Mouse (Mus musculus) spleen, adult 18-20 months (tissue): ENCODE measurements around the gene Fcgr1.
A peak's percentile ranks its signal among the peaks of the same experiment; 100 is the strongest.
"Not testable (repeated sequence)": the region's sequence is repeated elsewhere in the genome, so short reads cannot be mapped to it uniquely, and the experiment has no call there.

Source experiments
- DNase-seq, 2 experiments: peaks; one replicate each; pipeline ENCODE4 v3.0.0; 2022; ENCODE audit warnings: mixed read lengths in 2 of 2

The Fcgr1 gene

DNA sequence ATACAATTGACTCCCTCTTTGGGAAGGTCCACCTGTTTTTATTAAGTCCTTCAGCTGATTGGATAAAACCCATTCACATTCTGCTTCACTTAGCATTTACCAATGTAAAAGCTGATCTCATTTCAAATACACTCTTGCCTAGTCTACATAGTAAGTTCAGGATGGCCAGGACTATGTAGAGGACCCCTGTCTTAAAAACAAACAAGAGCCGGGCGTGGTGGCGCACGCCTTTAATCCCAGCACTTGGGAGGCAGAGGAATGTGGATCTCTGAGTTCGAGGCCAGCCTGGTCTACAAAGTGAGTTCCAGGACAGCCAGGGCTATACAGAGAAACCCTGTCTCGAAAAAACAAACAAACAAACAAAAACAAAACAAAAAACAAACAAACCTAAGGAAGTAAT is 30.0 kb upstream of the Fcgr1 start:
- not testable (repeated sequence) for DNase-seq

- no peak for DNase-seq
Measured at GRCm38 (mm10) chr3:96322609-96323008, 28.8 kb upstream of the Fcgr1 start.

DNA sequence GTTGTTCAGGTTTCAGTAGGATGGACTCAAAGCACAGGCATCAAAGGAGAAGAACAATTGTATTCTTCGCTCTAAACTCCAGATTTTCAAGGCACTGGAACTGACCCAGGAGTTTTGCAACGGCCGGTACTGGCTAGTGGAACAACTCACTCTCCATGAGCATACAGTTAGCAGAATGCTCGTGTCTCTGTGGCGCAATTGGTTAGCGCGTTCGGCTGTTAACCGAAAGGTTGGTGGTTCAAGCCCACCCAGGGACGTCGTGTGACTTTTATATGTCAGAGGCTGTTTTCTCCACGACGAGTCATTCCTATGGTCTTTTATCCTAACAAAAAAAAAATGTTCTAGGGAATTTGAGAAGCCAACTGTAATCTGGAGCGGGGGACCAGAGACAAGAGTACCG is 28.1 kb upstream of the Fcgr1 start:
- no peak for DNase-seq

- DNase-seq: not testable (repeated sequence)
Measured at GRCm38 (mm10) chr3:96320003-96320402, 26.2 kb upstream of the Fcgr1 start.

GRCm38 (mm10) chr3:96312341-96313098 is 18.8 kb upstream of the Fcgr1 start:
- no peak for DNase-seq

DNA sequence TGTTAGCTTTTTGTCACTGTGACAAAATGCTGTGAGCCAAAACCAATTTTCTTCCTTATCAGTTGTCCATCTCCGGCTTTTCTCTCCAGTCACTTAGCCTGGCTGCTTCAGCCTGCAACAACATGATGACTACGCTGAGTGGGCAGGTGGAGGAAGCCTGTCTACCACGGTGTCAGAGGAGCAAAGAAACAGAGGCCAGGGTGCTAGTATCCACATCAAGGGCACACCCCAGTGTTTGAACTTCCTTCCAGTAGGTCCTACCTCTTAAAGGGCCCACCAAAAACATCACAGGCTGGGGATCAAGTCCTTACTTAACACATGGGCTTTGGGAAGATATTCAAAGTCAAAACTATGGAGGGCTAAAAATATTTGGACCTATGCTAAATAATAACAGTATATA is 15.7 kb upstream of the Fcgr1 start:
- no peak for DNase-seq

DNA sequence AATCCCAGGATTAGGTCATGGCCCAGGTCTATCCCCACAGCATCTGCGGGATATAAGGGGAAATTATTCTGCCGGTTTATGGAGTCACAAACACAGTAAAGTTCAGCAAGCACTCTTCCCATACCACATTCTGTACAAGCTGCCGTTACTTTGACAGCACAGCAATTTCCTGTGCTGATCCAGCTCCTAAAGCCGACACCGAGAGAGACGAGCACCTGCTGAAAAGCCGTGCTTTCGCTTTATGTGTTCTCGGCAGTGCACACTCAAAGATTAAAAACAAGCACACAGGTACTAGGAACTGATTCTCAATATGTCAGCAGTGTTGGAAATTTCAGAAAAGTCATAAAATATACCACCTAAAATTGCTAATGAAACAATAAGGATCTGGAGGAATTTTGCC is 12.7 kb upstream of the Fcgr1 start:
- DNase-seq: no peak

DNA sequence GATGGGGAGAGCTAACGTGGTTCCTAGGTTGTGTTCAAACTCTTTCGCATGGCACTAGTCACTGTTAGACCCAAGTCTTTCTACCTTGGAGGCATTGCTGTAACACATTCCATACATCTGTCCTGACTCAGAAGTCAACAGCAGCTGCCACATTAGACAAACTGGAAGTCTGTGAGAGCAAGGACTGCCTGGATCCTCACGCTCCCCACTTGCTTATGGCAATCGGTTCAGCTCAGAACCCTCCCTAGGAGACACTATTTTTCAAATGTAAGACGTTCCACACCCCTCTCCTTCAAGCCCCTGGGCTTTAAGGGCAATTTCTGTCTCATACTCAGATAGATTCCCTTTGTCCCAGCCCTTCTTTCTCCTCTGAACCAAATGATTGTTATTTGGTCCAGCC is 8.3 kb upstream of the Fcgr1 start:
- no peak for DNase-seq

DNA sequence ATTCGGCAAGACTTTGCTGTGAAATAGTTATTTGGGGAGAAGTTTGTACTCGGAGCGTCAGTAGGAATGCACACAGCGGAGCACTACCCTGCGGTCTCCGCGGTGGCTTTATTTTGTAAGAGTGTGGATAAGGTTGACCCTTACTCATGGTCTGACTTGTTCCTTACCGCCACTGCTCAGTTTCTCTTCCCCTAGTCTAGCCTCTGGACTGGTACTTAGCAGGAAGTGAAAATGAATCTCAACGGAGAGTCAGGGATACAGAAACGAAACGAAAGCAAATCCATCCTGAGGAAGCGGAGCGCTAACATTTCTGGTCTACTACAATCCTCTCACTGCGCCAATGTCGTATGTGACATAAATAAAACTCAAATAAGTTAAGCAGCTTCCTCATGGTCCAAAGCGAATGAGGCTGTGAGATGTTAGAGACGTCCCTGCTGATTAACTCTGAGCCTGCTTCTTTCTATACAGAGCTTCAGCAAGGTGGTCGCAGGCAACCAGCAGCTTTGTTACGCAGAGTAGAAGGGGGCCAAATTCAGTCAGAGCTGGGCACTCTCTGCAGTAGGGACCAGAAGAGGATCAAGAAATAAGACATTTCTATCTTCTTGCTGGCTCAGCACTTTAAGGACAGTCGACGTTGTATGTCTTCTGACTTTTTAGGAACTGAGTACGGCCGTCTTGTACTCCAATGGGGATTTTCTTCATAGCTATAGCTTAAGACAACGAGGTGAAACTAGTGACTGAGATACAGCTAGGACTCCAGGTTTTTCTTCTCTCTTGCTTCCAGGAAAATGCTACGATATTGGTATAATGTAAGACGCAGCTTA is 7.1 kb upstream of the Fcgr1 start:
- no peak for DNase-seq

GRCm38 (mm10) chr3:96299562-96299961 is 5.8 kb upstream of the Fcgr1 start:
- DNase-seq: no peak

- DNase-seq: no peak
Measured at GRCm38 (mm10) chr3:96298360-96298759, 4.6 kb upstream of the Fcgr1 start.

DNA sequence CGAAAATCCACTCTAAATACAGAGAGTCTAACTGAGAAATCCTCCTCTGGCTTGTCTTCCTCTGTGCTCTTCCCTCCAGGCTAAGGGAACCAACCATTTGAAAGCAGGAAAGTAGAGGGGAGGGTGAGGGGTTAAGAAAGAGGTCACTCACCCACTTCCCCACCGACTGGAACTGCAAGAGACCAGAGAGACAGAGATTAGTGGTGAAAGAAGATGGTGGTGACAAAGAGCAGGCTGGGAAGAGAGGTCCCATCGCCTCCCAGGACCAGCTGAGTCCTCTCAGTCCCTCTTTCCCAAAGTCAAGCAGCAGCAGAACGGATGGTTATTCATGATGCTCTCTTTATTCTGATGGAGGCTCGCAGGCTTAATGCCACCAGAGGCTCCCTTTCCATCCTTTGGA is 401 bp downstream of the Fcgr1 start:
- DNase-seq: no peak

DNA sequence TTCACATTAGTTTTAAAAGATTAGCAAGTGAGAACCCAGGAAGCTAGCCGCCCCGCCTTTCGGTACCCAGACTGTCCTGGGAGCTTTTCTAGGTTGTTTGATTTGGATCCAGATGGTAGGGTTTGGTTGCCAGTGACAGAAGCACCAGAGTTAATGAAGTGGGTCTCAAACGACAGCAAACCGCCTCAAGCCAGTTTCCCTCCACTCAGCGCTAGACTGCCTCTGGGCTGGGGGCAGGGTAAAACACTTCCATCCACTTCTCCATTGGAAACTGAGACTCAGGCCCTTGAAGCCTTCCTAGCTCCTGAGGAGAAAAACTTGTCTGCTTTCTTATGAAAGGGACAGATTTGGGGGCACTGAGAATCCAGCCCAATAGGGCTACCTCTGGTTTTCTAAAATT is 1.1 kb downstream of the Fcgr1 start:
- no peak for DNase-seq

- not testable (repeated sequence) for DNase-seq
Measured at GRCm38 (mm10) chr3:96290727-96291126, 3.0 kb downstream of the Fcgr1 start.

DNA sequence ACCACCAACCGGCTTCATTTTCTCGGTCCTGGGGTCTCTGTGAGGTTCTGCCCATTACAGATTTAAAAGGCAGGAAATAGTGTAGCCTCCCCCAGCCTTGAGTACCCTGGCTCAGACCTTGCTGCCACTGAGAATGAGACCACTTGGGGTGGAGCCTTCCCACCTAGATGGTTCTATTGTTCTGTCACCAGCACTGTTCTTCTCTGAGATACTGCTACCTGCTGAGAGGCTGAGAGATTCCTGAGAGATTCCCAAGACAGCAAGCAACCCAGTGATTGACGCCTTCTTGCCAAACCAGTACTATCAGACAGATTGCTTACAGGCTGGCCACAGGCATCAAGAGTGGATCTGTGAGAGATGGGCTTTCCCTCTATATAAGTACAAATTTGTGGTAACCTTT is 4.6 kb downstream of the Fcgr1 start:
- no peak for DNase-seq

- not testable (repeated sequence) for DNase-seq
Measured at GRCm38 (mm10) chr3:96287334-96287733, 6.4 kb downstream of the Fcgr1 start.

GRCm38 (mm10) chr3:96284457-96284856 is 9.3 kb downstream of the Fcgr1 start:
- no peak for DNase-seq

DNA sequence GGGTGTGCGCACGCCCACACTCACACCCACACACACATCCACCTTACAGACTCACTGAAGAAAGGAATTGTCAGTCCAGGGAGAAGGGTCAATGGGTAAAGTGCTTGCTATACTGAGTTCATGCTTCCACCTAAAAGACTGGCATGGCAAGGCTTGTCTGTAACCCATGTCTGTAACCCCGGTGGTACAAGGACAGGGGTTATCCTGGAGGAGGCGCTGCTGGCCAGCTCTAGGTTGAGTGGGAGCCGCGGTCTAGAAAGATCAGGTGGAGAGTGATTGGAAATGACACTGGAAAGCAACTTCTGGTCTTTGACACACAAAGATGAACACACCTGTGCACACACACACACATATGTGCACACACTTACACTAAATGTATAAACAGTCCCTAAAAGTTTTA is 13.1 kb downstream of the Fcgr1 start:
- DNase-seq: no peak

GRCm38 (mm10) chr3:96277800-96278624 is 15.8 kb downstream of the Fcgr1 start:
- peak; percentile 83 to 88 for DNase-seq

DNA sequence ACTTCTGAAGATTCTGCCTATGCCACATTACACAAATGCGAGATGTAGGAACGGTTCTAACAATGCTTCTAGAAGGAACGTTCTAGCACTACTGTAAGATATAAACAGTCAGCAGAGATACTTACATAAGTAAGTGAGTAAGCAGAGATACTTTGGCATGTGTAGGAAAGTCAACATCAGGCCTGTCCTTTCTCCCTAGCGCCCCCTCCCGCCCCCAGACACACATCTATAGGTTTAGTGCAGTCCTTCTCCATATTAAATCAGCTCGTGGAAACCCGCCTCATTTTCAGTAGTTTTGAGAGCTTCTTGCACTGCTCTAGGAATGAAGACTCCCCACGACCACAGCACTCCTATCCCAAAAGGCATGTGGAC is 16.4 kb downstream of the Fcgr1 start:
- DNase-seq: peak; percentile 34 to 61

- DNase-seq: no peak
Measured at GRCm38 (mm10) chr3:96273591-96274465, 19.9 kb downstream of the Fcgr1 start.
